Mouse (Mus musculus) lung, postnatal 25 days (tissue): Measurements from ENCODE around the gene Myf5.
A peak's percentile ranks its signal among the peaks of the same experiment; 100 is the strongest.

Experiments
- DNase-seq: peaks from one replicate; pipeline ENCODE4 v3.0.0; 2022; ENCODE audit warnings: low spot score

Gene Myf5

GRCm38 (mm10) chr10:107485870-107486269 lies at the start of gene Myf5:
Gene Myf5, minus strand, starts transcription at chr10:107486134.
- DNase-seq, result no peak

GRCm38 (mm10) chr10:107528758-107529157 lies 42.8 kb upstream of the Myf5 start:
- no peak for DNase-seq

- DNase-seq, result no peak
These were observed 33.3 kb upstream of the Myf5 start for GRCm38 (mm10) chr10:107519216-107519615.

GRCm38 (mm10) chr10:107516641-107517040 lies 30.7 kb upstream of the Myf5 start:
- peak; percentile 4 for DNase-seq

- no peak for DNase-seq
These were observed 28.8 kb upstream of the Myf5 start for GRCm38 (mm10) chr10:107514735-107515134.

- no peak for DNase-seq
These were observed 20.5 kb upstream of the Myf5 start for GRCm38 (mm10) chr10:107506397-107506796.

GRCm38 (mm10) chr10:107503430-107503829 lies 17.5 kb upstream of the Myf5 start:
- peak; percentile 5 for DNase-seq

- no peak for DNase-seq
These were observed 16.3 kb upstream of the Myf5 start for GRCm38 (mm10) chr10:107502193-107502592.

GRCm38 (mm10) chr10:107499656-107500055 lies 13.7 kb upstream of the Myf5 start:
- DNase-seq, result no peak

- DNase-seq, result no peak
These were observed 10.5 kb upstream of the Myf5 start for GRCm38 (mm10) chr10:107496402-107496801.

GRCm38 (mm10) chr10:107494568-107494967 lies 8.6 kb upstream of the Myf5 start, which contains the start of gene Myf6:
Gene Myf6, minus strand, starts transcription at chr10:107494737.
- no peak for DNase-seq

GRCm38 (mm10) chr10:107493580-107494474 lies 7.9 kb upstream of the Myf5 start:
- DNase-seq, result no peak

- no peak for DNase-seq
These were observed 7.1 kb upstream of the Myf5 start for GRCm38 (mm10) chr10:107492867-107493579.

GRCm38 (mm10) chr10:107488654-107489315 lies 2.9 kb upstream of the Myf5 start:
- no peak for DNase-seq

- DNase-seq, result no peak
These were observed 836 bp upstream of the Myf5 start for GRCm38 (mm10) chr10:107486770-107487169.

GRCm38 (mm10) chr10:107484050-107484449 lies 1.9 kb downstream of the Myf5 start:
- DNase-seq, result no peak

- no peak for DNase-seq
These were observed 12.4 kb downstream of the Myf5 start for GRCm38 (mm10) chr10:107473497-107473896.

GRCm38 (mm10) chr10:107471712-107472111 lies 14.2 kb downstream of the Myf5 start:
- no peak for DNase-seq

- peak; percentile 47 for DNase-seq
These were observed 18.1 kb downstream of the Myf5 start for GRCm38 (mm10) chr10:107467819-107468218.

- no peak for DNase-seq
These were observed 36.2 kb downstream of the Myf5 start for GRCm38 (mm10) chr10:107449496-107450330.

GRCm38 (mm10) chr10:107442781-107443180 lies 43.2 kb downstream of the Myf5 start:
- DNase-seq, result peak; percentile 3

GRCm38 (mm10) chr10:107436967-107437366 lies 49.0 kb downstream of the Myf5 start:
- DNase-seq, result no peak
